Mouse (Mus musculus) stomach, postnatal 0 days (tissue): ENCODE measurements around the gene Washc4.

ENCODE experiments used
- CTCF ChIP-seq: IDR thresholded peaks from 2 replicates; pipeline ENCODE4 v1.5.1; 2016; ENCODE audit warnings: antibody characterized with exemption, low read depth, mild to moderate bottlenecking, moderate library complexity
- EP300 ChIP-seq: optimal IDR thresholded peaks from 2 replicates; pipeline ENCODE3; 2016; ENCODE audit warnings: antibody characterized with exemption

GRCm38 (mm10) chr10:83600650-83601049 is 57.1 kb downstream of the Washc4 start:
- TF ChIP-seq EP300 (no peak), CTCF (no peak)
